Mouse (Mus musculus): Measurements from ENCODE around the gene Foxn4.

DNA sequence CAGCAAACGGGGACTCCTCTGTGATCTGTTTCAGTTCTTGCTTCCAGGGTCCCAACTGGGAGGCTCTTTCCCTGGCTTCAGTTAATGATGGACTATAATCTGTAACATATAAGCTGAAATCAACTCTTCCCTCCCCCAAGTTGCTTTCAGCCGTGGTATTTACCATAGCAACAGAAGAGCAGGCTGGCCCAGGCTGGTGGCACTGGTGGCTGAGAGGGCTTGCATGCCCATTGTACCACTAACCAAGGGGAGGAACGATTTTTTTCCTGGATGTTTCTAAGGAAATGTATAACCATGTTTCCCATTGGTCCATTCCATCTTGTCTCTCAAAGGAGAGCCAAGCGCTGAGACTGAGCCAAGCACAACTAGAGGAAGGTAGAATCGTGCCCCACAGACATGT, 14.8 kb upstream of the Foxn4 start:
- TF ChIP-seq EP300 (IDR thresholded peaks at IDR 0.05; ENCODE audit: insufficient read depth, low read depth, low read length) (no peak), CTCF (IDR thresholded peaks at IDR 0.05) (no peak)

Measured in heart, adult 2 months (tissue).